Mouse (Mus musculus): ENCODE data around the gene Dnah5.

Gene Dnah5

GRCm38 (mm10) chr15:28466591-28467247 lies 263.2 kb downstream of the Dnah5 start:
- no peak for DNase-seq (ENCODE audit: low spot score)

GRCm38 (mm10) chr15:28473749-28474390 lies 270.3 kb downstream of the Dnah5 start:
- no peak for DNase-seq (ENCODE audit: low spot score)

GRCm38 (mm10) chr15:28502820-28503219 lies 299.3 kb downstream of the Dnah5 start:
- no peak for DNase-seq (ENCODE audit: low spot score)

GRCm38 (mm10) chr15:28515176-28515575 lies 311.6 kb downstream of the Dnah5 start:
- DNase-seq (ENCODE audit: low spot score) = no peak

All from urinary bladder, postnatal 25 days (tissue).